Mouse (Mus musculus) macrophage (primary cell): ENCODE measurements around the gene Pla2g3. TPM values are rescaled to one million over a fixed set of nuclear protein-coding genes. Genes with fewer than 3 reads are reported as not detected.

Source experiments
- H3K27ac ChIP-seq: fragments of 350-480 bp; formaldehyde crosslinking; 2 replicates; pipeline ENCODE4 v1.9.0; 2021
- H3K36me3 ChIP-seq: fragments of 350-480 bp; formaldehyde crosslinking; 2 replicates; pipeline ENCODE4 v1.9.0; 2021; ENCODE audit errors: inconsistent target
- H3K4me3 ChIP-seq: fragments of 350-480 bp; formaldehyde crosslinking; 2 replicates; pipeline ENCODE4 v1.9.0; 2021; ENCODE audit errors: inconsistent target
- H3K79me2 ChIP-seq: fragments of 350-480 bp; formaldehyde crosslinking; 2 replicates; pipeline ENCODE4 v1.9.0; 2021; ENCODE audit errors: inconsistent target
- WGBS: methylation state at CpG from one replicate; pipeline ENCODE4 v1.1.7; 2026; ENCODE audit warnings: inconsistent platforms; ENCODE audit not compliant: missing documents; 5-methylcytosine and 5-hydroxymethylcytosine counted together
- polyA plus RNA-seq: library from polyadenylated mRNA; stranded (reverse); fragments of 250-400 nt; gene quantifications from 3 replicates; pipeline ENCODE4 v1.2.4, GENCODE M21; 2018; ENCODE audit warnings: inconsistent platforms

Gene Pla2g3
- polyA plus RNA-seq, 1 experiment from 2014 or later: not detected

DNA sequence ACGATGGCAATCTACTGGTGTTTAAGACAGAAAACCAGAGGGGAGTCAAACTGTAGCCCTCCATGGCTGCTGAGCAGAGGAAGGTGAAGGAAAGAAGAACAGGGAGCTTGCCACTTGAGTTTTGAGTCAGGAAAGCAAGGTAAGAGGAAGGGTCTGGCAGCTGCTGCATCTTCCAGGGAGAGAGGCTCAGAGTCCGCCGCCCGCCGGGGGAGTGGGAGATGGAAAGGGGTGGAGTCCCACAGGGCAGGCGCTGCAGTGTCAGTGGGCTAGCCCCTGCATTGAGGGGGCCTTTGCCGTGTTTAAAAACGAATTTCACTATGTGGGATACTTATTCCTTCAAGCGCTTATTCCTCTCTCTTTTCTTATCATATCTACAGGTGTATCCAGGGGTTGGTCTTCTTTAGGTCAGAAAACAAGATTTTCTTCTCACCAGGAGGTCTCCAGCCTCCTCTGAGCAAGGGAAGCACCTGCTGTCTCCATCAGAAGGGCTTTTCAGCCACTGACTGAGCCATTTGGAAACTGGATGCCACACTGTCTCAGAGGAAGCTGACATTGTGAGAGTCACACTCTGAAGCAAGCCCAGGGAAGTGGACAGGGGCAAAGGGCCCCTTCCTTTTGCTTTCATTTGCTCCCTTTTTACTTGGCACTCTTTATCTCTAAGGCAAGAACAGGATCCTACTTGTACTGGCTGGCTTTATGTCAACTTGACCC is 57.6 kb downstream of the Pla2g3 start:
- no peaks in the 10 kb centered on the region for H3K79me2 ChIP-seq
- H3K36me3 ChIP-seq: no peaks in the 10 kb centered on the region
- 71% methylated on average over 9 of the region's 9 CpGs for WGBS
- H3K4me3 ChIP-seq: no peak overlapping the region
- no peak overlapping the region for H3K27ac ChIP-seq

DNA sequence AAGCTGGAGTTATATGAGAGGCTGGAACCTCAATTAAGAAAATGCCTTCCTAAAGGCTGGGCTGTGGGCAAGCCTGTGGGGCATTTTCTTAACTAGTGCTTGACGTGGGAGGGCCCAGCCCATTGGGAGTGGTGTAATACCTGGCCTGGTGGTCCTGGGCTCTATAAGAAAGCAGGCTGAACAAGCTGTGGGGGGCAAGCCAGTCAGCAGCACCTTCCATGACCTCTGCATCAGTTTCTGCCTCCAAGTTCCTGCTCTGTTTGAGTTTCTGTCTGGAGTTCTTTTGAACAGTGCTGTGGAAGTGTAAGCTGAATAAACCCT is 58.1 kb downstream of the Pla2g3 start:
- no peaks in the 10 kb centered on the region for H3K79me2 ChIP-seq
- 17% methylated on average over 1 of the region's 1 CpGs for WGBS
- no peaks in the 10 kb centered on the region for H3K36me3 ChIP-seq
- H3K4me3 ChIP-seq: no peak overlapping the region
- H3K27ac ChIP-seq: no peak overlapping the region

DNA sequence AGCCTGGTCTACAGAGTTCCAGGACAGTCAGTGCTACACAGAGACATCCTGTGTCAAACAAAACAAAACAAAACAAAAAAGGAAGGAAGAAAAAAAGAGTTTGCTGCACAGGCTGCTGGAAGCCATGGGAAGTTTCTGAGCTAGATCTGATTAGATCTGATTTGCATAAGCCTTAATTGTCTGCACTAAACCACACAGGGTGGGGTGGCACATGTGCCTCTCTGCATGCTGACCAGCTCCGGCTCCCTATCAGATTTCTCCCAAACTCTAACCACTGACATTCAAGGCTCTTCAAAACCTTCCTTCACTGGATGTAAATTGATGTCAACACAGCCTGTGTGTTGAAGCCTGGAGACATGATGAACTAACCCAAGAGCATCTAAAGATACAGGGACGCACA is 59.0 kb downstream of the Pla2g3 start:
- Histone ChIP-seq H3K79me2 (no peaks in the 10 kb centered on the region), H3K27ac (no peak overlapping the region), H3K4me3 (no peak overlapping the region), H3K36me3 (no peaks in the 10 kb centered on the region)
- WGBS: 77% methylated on average over 2 of the region's 2 CpGs

DNA sequence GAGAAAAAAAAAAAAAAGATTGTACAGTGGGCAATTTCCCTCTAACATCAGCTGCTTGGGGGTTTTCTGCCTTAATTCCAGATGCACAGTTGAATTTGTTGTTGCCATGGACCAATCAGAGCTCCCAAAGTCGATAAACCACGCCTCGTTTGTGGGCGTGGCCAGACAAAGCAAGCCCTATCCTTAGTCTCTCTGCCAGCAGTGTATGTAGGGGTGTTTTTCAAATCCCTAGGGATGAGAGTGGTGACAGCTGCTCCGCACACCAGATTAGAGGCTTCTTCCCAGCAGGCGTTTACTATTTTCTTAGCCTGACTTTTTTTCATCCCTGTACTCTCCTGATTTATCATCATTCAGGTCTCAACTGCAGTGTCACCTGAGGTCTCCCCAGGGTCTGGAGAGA is 59.9 kb downstream of the Pla2g3 start:
- H3K4me3 ChIP-seq: no peak overlapping the region
- H3K27ac ChIP-seq: no peak overlapping the region
- H3K79me2 ChIP-seq: no peaks in the 10 kb centered on the region
- 83% methylated on average over 6 of the region's 6 CpGs for WGBS
- no peaks in the 10 kb centered on the region for H3K36me3 ChIP-seq

DNA sequence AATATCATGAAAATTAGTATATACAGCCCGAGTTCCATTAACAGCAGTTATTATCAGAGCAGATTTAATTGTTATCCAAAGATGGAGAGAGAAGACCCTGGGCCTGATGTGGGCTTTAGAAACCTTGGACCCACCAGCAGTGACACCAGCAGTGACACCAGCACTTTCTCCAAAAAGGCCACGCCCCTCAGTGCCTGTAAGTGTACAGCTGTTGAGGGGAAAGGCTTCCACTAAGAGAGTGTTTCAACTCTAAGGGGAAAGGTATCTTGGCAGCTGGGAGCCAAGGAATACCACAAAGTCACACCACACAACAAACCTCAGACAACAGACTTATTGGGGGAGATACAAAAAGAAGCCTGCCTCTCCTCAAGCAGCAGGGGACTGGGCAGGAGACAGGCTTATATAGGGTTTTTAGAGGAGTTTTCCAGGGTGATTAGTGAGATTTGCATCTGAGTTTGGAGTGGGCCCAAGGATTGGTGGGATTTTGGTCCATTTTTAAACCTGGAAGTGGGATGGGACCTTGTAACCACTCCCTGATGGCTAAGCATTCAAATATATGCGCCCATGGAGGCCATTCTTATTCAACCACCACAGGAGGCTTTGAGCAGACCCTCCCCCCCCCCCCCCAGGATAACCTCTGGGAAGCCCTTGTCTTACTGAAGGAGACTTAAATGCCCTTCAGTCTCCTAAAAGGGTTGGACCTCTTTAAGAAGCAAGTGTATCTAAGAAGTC is 60.6 kb downstream of the Pla2g3 start:
- Histone ChIP-seq H3K79me2 (no peaks in the 10 kb centered on the region), H3K4me3 (no peak overlapping the region), H3K36me3 (no peaks in the 10 kb centered on the region), H3K27ac (no peak overlapping the region)
- 90% methylated on average over 3 of the region's 3 CpGs for WGBS

Other genes starting within 250 kb of the Pla2g3 start
- 60.1 to 104 TPM (median 88.3 TPM) in 3 replicates for gene Drg1, start 221.9 kb upstream of the Pla2g3 start, polyA plus RNA-seq
- gene Patz1, start 199.4 kb upstream of the Pla2g3 start, polyA plus RNA-seq: 10.9 to 14.0 TPM (median 10.9 TPM) in 3 replicates
- 1.4 to 14.0 TPM (median 10.1 TPM) in 3 replicates for gene Pik3ip1, start 157.9 kb upstream of the Pla2g3 start, polyA plus RNA-seq
- gene Limk2, start 79.1 kb upstream of the Pla2g3 start, polyA plus RNA-seq: 8.2 to 9.5 TPM (median 9.2 TPM) in 3 replicates
- gene Rnf185, start 35.9 kb upstream of the Pla2g3 start, polyA plus RNA-seq: 19.6 to 25.4 TPM (median 23.5 TPM) in 3 replicates
- 2.0 to 6.6 TPM (median 3.0 TPM) in 3 replicates for gene Inpp5j, start 16.5 kb downstream of the Pla2g3 start, polyA plus RNA-seq
- gene Selenom, start 26.4 kb downstream of the Pla2g3 start, polyA plus RNA-seq: 28.1 to 36.0 TPM (median 29.1 TPM) in 3 replicates
- 0.61 to 1.7 TPM (median 1.2 TPM) in 3 replicates for gene Smtn, start 52.3 kb downstream of the Pla2g3 start, polyA plus RNA-seq
- gene Morc2a, start 160.9 kb downstream of the Pla2g3 start, polyA plus RNA-seq: 15.7 to 23.7 TPM (median 23.7 TPM) in 3 replicates